Mouse (Mus musculus) C2C12 (cell line): Measurements from ENCODE around the gene Fmnl3. TPM values are rescaled to one million over a fixed set of nuclear protein-coding genes. Genes with fewer than 3 reads are reported as not detected.

Experiments
- H3K27me3 ChIP-seq: one replicate; pipeline ENCODE4 v1.6.1; 2011; ENCODE audit not compliant: control insufficient read depth, insufficient read depth, insufficient read length
- H3K36me3 ChIP-seq: one replicate; pipeline ENCODE4 v1.6.1; 2011; ENCODE audit not compliant: control insufficient read depth, insufficient read depth
- H3K4me3 ChIP-seq: one replicate; pipeline ENCODE4 v1.5.1; 2011; ENCODE audit warnings: mild to moderate bottlenecking, control low read depth; ENCODE audit not compliant: poor library complexity, insufficient read depth, severe bottlenecking
- H3K79me2 ChIP-seq: one replicate; pipeline ENCODE4 v1.6.1; 2011; ENCODE audit not compliant: control insufficient read depth, insufficient read depth
- H3K79me3 ChIP-seq: one replicate; pipeline ENCODE4 v1.6.1; 2011; ENCODE audit warnings: low read depth, control low read depth
- H3ac ChIP-seq: one replicate; pipeline ENCODE3; 2011; ENCODE audit warnings: low read depth; ENCODE audit not compliant: control insufficient read depth, insufficient read length
- CEBPB ChIP-seq: IDR thresholded peaks from one replicate; pipeline ENCODE4 v1.6.1; 2011; ENCODE audit warnings: low read depth, mild to moderate bottlenecking, control low read depth, moderate library complexity
- CTCF ChIP-seq: IDR thresholded peaks from one replicate; pipeline ENCODE4 v1.5.1; 2011; ENCODE audit not compliant: control insufficient read depth, insufficient read depth, insufficient read length
- FOSL1 ChIP-seq: IDR thresholded peaks from one replicate; pipeline ENCODE4 v1.8.0; 2011; ENCODE audit warnings: mild to moderate bottlenecking, low read length; ENCODE audit not compliant: poor library complexity, insufficient read depth, severe bottlenecking
- MAX ChIP-seq: IDR thresholded peaks from one replicate; pipeline ENCODE4 v1.6.1; 2011; ENCODE audit warnings: mild to moderate bottlenecking, control low read depth
- MYOD1 ChIP-seq: IDR thresholded peaks from one replicate; pipeline ENCODE4 v1.6.1; 2011; ENCODE audit warnings: low read depth; ENCODE audit not compliant: control insufficient read depth, insufficient read length
- MYOG ChIP-seq: IDR thresholded peaks from one replicate; pipeline ENCODE4 v1.6.1; 2011; ENCODE audit not compliant: control insufficient read depth, insufficient read length; ENCODE audit errors: extremely low read depth
- USF1 ChIP-seq: IDR thresholded peaks from one replicate; pipeline ENCODE4 v1.6.1; 2011; ENCODE audit warnings: low read depth, mild to moderate bottlenecking, control low read depth, moderate library complexity
- long read RNA-seq, 2 experiments: library from polyadenylated mRNA; unstranded; transcript quantifications; one replicate each; pipeline ENCODE4 v2.0.0; 2019 to 2020
- polyA plus RNA-seq: library from polyadenylated mRNA; unstranded; fragments of >200 nt; fragmentation: generic; extraction: Trizol; gene quantifications from one replicate; pipeline ENCODE4 v1.2.1, GENCODE M21; 2012; ENCODE audit warnings: missing spikeins

The Fmnl3 gene
- polyA plus RNA-seq = 76.6 TPM
- long read RNA-seq, experiment 1, full-length matches to known transcripts = 2 of 25 reads
- long read RNA-seq, experiment 1, partial matches to known transcripts = 22 of 25 reads
- long read RNA-seq, experiment 1, other reads (novel, unspliced or antisense) = 1 of 25 reads
- long read RNA-seq, experiment 2, full-length matches to known transcripts = 29 of 75 reads
- long read RNA-seq, experiment 2, partial matches to known transcripts = 8 of 75 reads
- long read RNA-seq, experiment 2, other reads (novel, unspliced or antisense) = 38 of 75 reads

GRCm38 (mm10) chr15:99370259-99370691 lies at the start of gene Fmnl3:
Gene Fmnl3, minus strand, starts transcription at chr15:99370482.
- H3K4me3 ChIP-seq = peak within 1 kb of the TSS; percentile 69
- TF ChIP-seq MYOD1 (no peak), CTCF (peak; percentile 97), USF1 (no peak), MAX (peak; percentile 94), MYOG (no peak), CEBPB (no peak), FOSL1 (no peak)
- H3K36me3 ChIP-seq = peaks cover 3% of the 10 kb centered on the region
- peaks cover 41% of the 10 kb centered on the region for H3K79me3 ChIP-seq
- peak within 1 kb of the TSS; percentile 96 for H3ac ChIP-seq
- H3K27me3 ChIP-seq = no peaks in the 10 kb centered on the region
- H3K79me2 ChIP-seq = peaks cover 50% of the 10 kb centered on the region

GRCm38 (mm10) chr15:99417692-99418271 lies 47.5 kb upstream of the Fmnl3 start:
- no peak overlapping the region for H3K4me3 ChIP-seq
- no peaks in the 10 kb centered on the region for H3K79me2 ChIP-seq
- no peaks in the 10 kb centered on the region for H3K79me3 ChIP-seq
- TF ChIP-seq CTCF (no peak), CEBPB (no peak), FOSL1 (no peak), MYOG (no peak), MAX (no peak), MYOD1 (no peak), USF1 (no peak)
- H3K36me3 ChIP-seq = peaks cover 6% of the 10 kb centered on the region
- no peaks in the 10 kb centered on the region for H3K27me3 ChIP-seq
- H3ac ChIP-seq = no peak overlapping the region

GRCm38 (mm10) chr15:99416957-99417356 lies 46.7 kb upstream of the Fmnl3 start:
- H3K4me3 ChIP-seq = no peak overlapping the region
- H3K36me3 ChIP-seq = no peaks in the 10 kb centered on the region
- no peaks in the 10 kb centered on the region for H3K79me3 ChIP-seq
- TF ChIP-seq MAX (no peak), MYOG (no peak), FOSL1 (no peak), MYOD1 (no peak), CTCF (no peak), CEBPB (no peak), USF1 (no peak)
- no peaks in the 10 kb centered on the region for H3K27me3 ChIP-seq
- H3K79me2 ChIP-seq = no peaks in the 10 kb centered on the region
- no peak overlapping the region for H3ac ChIP-seq

- TF ChIP-seq CTCF (peak; percentile 98), MAX (peak; percentile 46), FOSL1 (no peak)
- no peak overlapping the region for H3K4me3 ChIP-seq
- H3K79me3 ChIP-seq = no peaks in the 10 kb centered on the region
- H3K36me3 ChIP-seq = no peaks in the 10 kb centered on the region
- H3K27me3 ChIP-seq = no peaks in the 10 kb centered on the region
- H3ac ChIP-seq = no peak overlapping the region
- no peaks in the 10 kb centered on the region for H3K79me2 ChIP-seq
Measured at GRCm38 (mm10) chr15:99416348-99416882, 46.1 kb upstream of the Fmnl3 start.

- H3K79me2 ChIP-seq = no peaks in the 10 kb centered on the region
- H3K4me3 ChIP-seq = no peak overlapping the region
- H3K36me3 ChIP-seq = no peaks in the 10 kb centered on the region
- no peak overlapping the region for H3ac ChIP-seq
- H3K27me3 ChIP-seq = no peaks in the 10 kb centered on the region
- TF ChIP-seq USF1 (no peak), MAX (no peak), MYOG (no peak), FOSL1 (no peak), MYOD1 (no peak), CEBPB (no peak), CTCF (no peak)
- H3K79me3 ChIP-seq = no peaks in the 10 kb centered on the region
Measured at GRCm38 (mm10) chr15:99415793-99416192, 45.5 kb upstream of the Fmnl3 start.
